Mouse (Mus musculus) olfactory bulb, adult 2 months (tissue): Measurements from ENCODE around the gene Foxp1. TPM values are rescaled to one million over a fixed set of nuclear protein-coding genes. Genes with fewer than 3 reads are reported as not detected.

ENCODE experiments used
- H3K27ac ChIP-seq: fragments of 200-500 bp; 2 replicates; pipeline ENCODE4 v1.5.1; 2012; ENCODE audit warnings: low read depth, low read length; ENCODE audit not compliant: insufficient read depth
- H3K4me1 ChIP-seq: fragments of 200-500 bp; 2 replicates; pipeline ENCODE4 v1.6.1; 2012; ENCODE audit warnings: low read length; ENCODE audit not compliant: control insufficient read depth, insufficient read depth
- H3K4me3 ChIP-seq: fragments of 200-500 bp; 2 replicates; pipeline ENCODE4 v1.5.1; 2012; ENCODE audit warnings: mild to moderate bottlenecking, low read depth, low read length, moderate library complexity; ENCODE audit not compliant: insufficient read depth
- CTCF ChIP-seq: fragments of 200-500 bp; IDR thresholded peaks from 2 replicates; pipeline ENCODE4 v1.5.1; 2012; ENCODE audit warnings: low read depth, mild to moderate bottlenecking, low read length, moderate library complexity; ENCODE audit not compliant: insufficient read depth
- POLR2A ChIP-seq: fragments of 200-500 bp; IDR thresholded peaks from 2 replicates; pipeline ENCODE4 v1.6.1; 2012; ENCODE audit warnings: mild to moderate bottlenecking, low read depth, low read length, moderate library complexity; ENCODE audit not compliant: insufficient read depth
- WGBS: fragments of 180-500 bp; shearing (Covaris S2); methylation state at CpG from one replicate; pipeline ENCODE4 v1.1.7; 2018; 5-methylcytosine and 5-hydroxymethylcytosine counted together
- polyA plus RNA-seq: library from polyadenylated mRNA; stranded (reverse); fragments of >200 nt; gene quantifications from 2 replicates; pipeline ENCODE4 v1.2.4, GENCODE M21; 2012; ENCODE audit warnings: low replicate concordance; ENCODE audit not compliant: missing spikeins, insufficient read depth, insufficient read length

Gene Foxp1
- not detected in 2 replicates for polyA plus RNA-seq

GRCm38 (mm10) chr6:99522359-99523108 is at the start of gene Foxp1:
Gene Foxp1, minus strand, starts transcription at chr6:99522721.
- under 1% methylated on average over 70 of the region's 72 CpGs for WGBS
- TF ChIP-seq POLR2A: no peak
- TF ChIP-seq CTCF: no peak
- H3K27ac ChIP-seq: peak within 1 kb of the TSS; percentile 78

GRCm38 (mm10) chr6:99572071-99572470 is 49.5 kb upstream of the Foxp1 start:
- Histone ChIP-seq H3K27ac (no peak overlapping the region), H3K4me3 (no peak overlapping the region), H3K4me1 (peaks cover 4% of the 10 kb centered on the region; the same call in 1 of the 2 replicates)
- TF ChIP-seq POLR2A: no peak
- TF ChIP-seq CTCF: no peak
- 55% methylated on average over 5 of the region's 5 CpGs for WGBS

More at GRCm38 (mm10) chr6:99522359-99523108, at the start of gene Foxp1:
- peak within 1 kb of the TSS; percentile 65 for H3K4me3 ChIP-seq
- H3K4me1 ChIP-seq: no peaks in the 10 kb centered on the region; the same call in 1 of the 2 replicates

- TF ChIP-seq POLR2A: no peak
- TF ChIP-seq CTCF: no peak
- Histone ChIP-seq H3K27ac (no peak overlapping the region), H3K4me1 (peaks cover under 1% of the 10 kb centered on the region; the same call in 1 of the 2 replicates), H3K4me3 (no peak overlapping the region)
- 88% methylated on average over 8 of the region's 8 CpGs for WGBS
These were observed 44.4 kb upstream of the Foxp1 start for GRCm38 (mm10) chr6:99566921-99567320.

GRCm38 (mm10) chr6:99564766-99565165 is 42.2 kb upstream of the Foxp1 start:
- no peak overlapping the region for H3K27ac ChIP-seq
- peaks cover 9% of the 10 kb centered on the region; the same call in 1 of the 2 replicates for H3K4me1 ChIP-seq
- H3K4me3 ChIP-seq: no peak overlapping the region
- TF ChIP-seq CTCF (no peak), POLR2A (no peak)
- 97% methylated on average over 3 of the region's 3 CpGs for WGBS

GRCm38 (mm10) chr6:99556950-99557349 is 34.4 kb upstream of the Foxp1 start:
- Histone ChIP-seq H3K27ac (no peak overlapping the region), H3K4me3 (no peak overlapping the region), H3K4me1 (peaks cover 9% of the 10 kb centered on the region; the same call in 1 of the 2 replicates)
- TF ChIP-seq POLR2A (no peak), CTCF (no peak)
- 88% methylated on average over 5 of the region's 5 CpGs for WGBS

GRCm38 (mm10) chr6:99552816-99553215 is 30.3 kb upstream of the Foxp1 start:
- Histone ChIP-seq H3K27ac (no peak overlapping the region), H3K4me3 (no peak overlapping the region), H3K4me1 (no peaks in the 10 kb centered on the region)
- WGBS: 97% methylated on average over 1 of the region's 1 CpGs
- no peak for TF ChIP-seq CTCF
- no peak for TF ChIP-seq POLR2A

- WGBS: 92% methylated on average over 2 of the region's 2 CpGs
- Histone ChIP-seq H3K4me3 (no peak overlapping the region), H3K27ac (no peak overlapping the region), H3K4me1 (no peaks in the 10 kb centered on the region)
- TF ChIP-seq CTCF (no peak), POLR2A (no peak)
These were observed 23.9 kb upstream of the Foxp1 start for GRCm38 (mm10) chr6:99546416-99546815.

- Histone ChIP-seq H3K4me3 (no peak overlapping the region), H3K4me1 (no peaks in the 10 kb centered on the region), H3K27ac (no peak overlapping the region)
- TF ChIP-seq POLR2A (no peak), CTCF (no peak)
- WGBS: 81% methylated on average over 6 of the region's 6 CpGs
These were observed 22.9 kb upstream of the Foxp1 start for GRCm38 (mm10) chr6:99545437-99545836.

- Histone ChIP-seq H3K4me3 (no peak overlapping the region), H3K27ac (no peak overlapping the region), H3K4me1 (no peaks in the 10 kb centered on the region)
- WGBS: 69% methylated on average over 3 of the region's 3 CpGs
- TF ChIP-seq CTCF (no peak), POLR2A (no peak)
These were observed 18.6 kb upstream of the Foxp1 start for GRCm38 (mm10) chr6:99541105-99541504.
